Mouse (Mus musculus) forebrain, embryonic 16.5 days (tissue): ENCODE data around the gene Klk1. TPM values are rescaled to one million over a fixed set of nuclear protein-coding genes. Genes with fewer than 3 reads are reported as not detected.

ENCODE experiments used
- ATAC-seq: fragments of 200-750 bp; cut with Nextera tagmentation; 2 replicates; pipeline ENCODE4 v1.8.0; 2017; ENCODE audit warnings: mild to moderate bottlenecking, moderate library complexity
- H3K27ac ChIP-seq: fragments of 300-500 bp; sonication (generic); 2 replicates; pipeline ENCODE4 v1.5.1; 2014; ENCODE audit warnings: low read length, control low read depth
- H3K27me3 ChIP-seq: fragments of 300-500 bp; sonication (generic); replicated peaks from 2 replicates; pipeline ENCODE4 v1.6.1; 2014; ENCODE audit warnings: low read length; ENCODE audit not compliant: control insufficient read depth, insufficient read depth
- H3K36me3 ChIP-seq: fragments of 300-500 bp; sonication (generic); 2 replicates; pipeline ENCODE4 v1.6.1; 2014; ENCODE audit not compliant: control insufficient read depth, insufficient read depth
- H3K4me1 ChIP-seq: fragments of 300-500 bp; sonication (generic); replicated peaks from 2 replicates; pipeline ENCODE4 v1.6.1; 2014; ENCODE audit warnings: low read length; ENCODE audit not compliant: control insufficient read depth, insufficient read depth
- H3K4me2 ChIP-seq: fragments of 300-500 bp; sonication (generic); 2 replicates; pipeline ENCODE4 v1.6.1; 2014; ENCODE audit warnings: mild to moderate bottlenecking, low read length, control low read depth
- H3K4me3 ChIP-seq: fragments of 300-500 bp; sonication (generic); replicated peaks from 2 replicates; pipeline ENCODE4 v1.5.1; 2014; ENCODE audit warnings: mild to moderate bottlenecking, low read length, control low read depth
- H3K9ac ChIP-seq: fragments of 300-500 bp; sonication (generic); replicated peaks from 2 replicates; pipeline ENCODE4 v1.6.1; 2014; ENCODE audit warnings: low read depth, low read length, control low read depth
- H3K9me3 ChIP-seq: fragments of 300-500 bp; sonication (generic); 2 replicates; pipeline ENCODE4 v1.6.1; 2016; ENCODE audit warnings: low read length; ENCODE audit not compliant: control insufficient read depth
- WGBS: fragments of 180-500 bp; shearing (Covaris S2); extraction: QIAGEN DNeasy Blood & Tissue Kit; methylation state at CpG from one replicate; pipeline ENCODE4 v1.1.7; 2014; 5-methylcytosine and 5-hydroxymethylcytosine counted together
- polyA plus RNA-seq: library from polyadenylated mRNA; unstranded; fragments of >200 nt; fragmentation: Nextera tagmentation; extraction: Ambion mirVana; gene quantifications from 2 replicates; pipeline ENCODE4 v1.2.1, GENCODE M21; 2015

Gene Klk1
- polyA plus RNA-seq, 1 experiment from 2014 or later = not detected

DNA sequence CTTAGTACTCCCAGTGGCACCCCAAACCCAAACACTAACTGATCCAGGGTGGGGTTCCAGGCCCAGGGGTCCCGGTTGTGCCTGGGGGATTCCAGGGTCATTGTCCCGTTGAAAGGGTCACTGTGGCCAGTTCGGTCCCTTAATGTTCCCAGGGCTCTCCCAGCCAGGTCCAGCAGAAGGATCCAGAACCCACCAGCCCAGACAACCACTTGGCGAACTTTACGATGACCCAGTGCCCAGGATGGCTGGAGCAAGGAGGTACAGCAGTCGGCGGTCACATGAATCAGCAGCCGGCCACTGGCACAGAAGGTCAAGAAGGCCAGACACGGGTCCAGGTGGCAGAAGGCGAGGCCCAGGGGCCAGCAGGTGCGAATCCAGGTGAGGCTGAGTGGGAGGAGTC is 43.0 kb downstream of the Klk1 start:
- WGBS = 82% methylated on average over 11 of the region's 11 CpGs
- H3K27ac ChIP-seq = no peak overlapping the region
- peaks cover 4% of the 10 kb centered on the region for H3K4me1 ChIP-seq
- no peak overlapping the region for H3K9ac ChIP-seq
- H3K36me3 ChIP-seq = no peaks in the 10 kb centered on the region
- H3K4me3 ChIP-seq = no peak overlapping the region
- H3K4me2 ChIP-seq = no peak overlapping the region
- H3K27me3 ChIP-seq = no peaks in the 10 kb centered on the region
- no peak for ATAC-seq
- H3K9me3 ChIP-seq = no peaks in the 10 kb centered on the region

DNA sequence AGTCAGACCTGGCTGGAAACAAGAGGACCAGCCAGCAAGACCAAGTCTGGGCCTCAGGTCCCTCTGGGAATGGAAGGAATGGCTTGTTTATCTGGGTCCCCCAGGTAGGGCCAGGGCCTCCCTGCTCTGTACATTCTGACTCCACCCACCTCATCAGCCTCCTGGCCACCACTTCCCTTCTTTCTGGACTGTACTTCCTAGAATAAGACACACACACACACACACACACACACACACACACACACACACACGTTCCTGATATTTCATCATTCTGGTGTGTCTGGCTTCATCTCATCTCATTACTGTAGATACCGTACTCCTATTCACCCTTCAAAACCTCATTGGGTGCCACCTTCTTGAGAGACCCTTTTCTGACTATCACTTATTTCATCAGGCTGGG is 44.2 kb downstream of the Klk1 start:
- Histone ChIP-seq H3K9me3 (no peaks in the 10 kb centered on the region), H3K4me3 (no peak overlapping the region), H3K4me2 (no peak overlapping the region), H3K9ac (no peak overlapping the region), H3K27ac (no peak overlapping the region), H3K27me3 (no peaks in the 10 kb centered on the region; the same call in 1 of the 2 replicates), H3K36me3 (no peaks in the 10 kb centered on the region), H3K4me1 (no peaks in the 10 kb centered on the region)
- 90% methylated on average over 2 of the region's 2 CpGs for WGBS
- ATAC-seq = no peak

DNA sequence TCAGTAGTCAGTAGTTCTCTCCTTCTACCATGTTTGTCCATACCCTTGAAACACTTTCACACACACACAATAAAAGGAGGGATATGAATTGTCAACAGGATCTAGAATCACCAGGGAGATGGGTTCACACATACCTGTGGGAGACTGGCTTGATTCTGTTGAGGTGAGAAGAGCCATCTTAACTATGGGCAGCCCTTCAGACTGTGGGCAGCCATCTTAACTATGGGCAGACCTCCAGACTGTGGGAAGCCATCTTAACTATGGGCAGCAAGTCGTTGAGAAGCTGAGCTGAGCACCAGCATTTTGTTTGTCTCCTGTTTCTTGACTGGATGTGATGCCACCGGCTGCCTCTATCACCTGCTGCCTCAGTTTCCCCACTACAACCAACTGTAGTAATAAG is 46.1 kb downstream of the Klk1 start:
- no peaks in the 10 kb centered on the region; the same call in 1 of the 2 replicates for H3K27me3 ChIP-seq
- no peaks in the 10 kb centered on the region for H3K36me3 ChIP-seq
- no peaks in the 10 kb centered on the region for H3K4me1 ChIP-seq
- H3K9ac ChIP-seq = no peak overlapping the region
- no peaks in the 10 kb centered on the region for H3K9me3 ChIP-seq
- no peak overlapping the region for H3K4me2 ChIP-seq
- H3K27ac ChIP-seq = no peak overlapping the region
- H3K4me3 ChIP-seq = no peak overlapping the region
- 0 out of 2 replicates have a peak, but pooled peaks have one; percentile 52 for ATAC-seq
- 63% methylated on average over 2 of the region's 2 CpGs for WGBS

DNA sequence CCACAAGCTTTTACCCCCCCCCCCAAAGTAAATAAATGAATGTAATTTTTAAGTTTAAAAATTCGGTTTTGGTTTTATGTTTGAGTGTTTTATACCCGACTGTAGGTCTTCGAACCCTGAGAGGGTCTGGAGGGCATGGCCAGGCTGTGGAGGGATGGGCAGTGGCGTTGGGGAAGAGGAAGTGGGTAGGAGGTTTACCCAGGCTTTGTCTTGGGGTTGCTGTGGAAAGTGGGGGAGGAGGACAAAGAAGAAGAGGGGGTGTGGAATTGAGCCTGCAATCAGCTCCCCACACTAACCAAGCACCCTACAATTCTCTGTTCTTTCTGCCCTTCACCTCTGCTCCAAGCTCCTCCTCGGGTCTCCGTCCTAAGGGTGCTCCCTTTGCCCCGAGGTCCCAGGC is 47.4 kb downstream of the Klk1 start:
- no peaks in the 10 kb centered on the region for H3K4me1 ChIP-seq
- H3K4me3 ChIP-seq = no peak overlapping the region
- ATAC-seq = no peak
- no peak overlapping the region for H3K27ac ChIP-seq
- H3K4me2 ChIP-seq = no peak overlapping the region
- no peaks in the 10 kb centered on the region; the same call in 1 of the 2 replicates for H3K27me3 ChIP-seq
- no peak overlapping the region for H3K9ac ChIP-seq
- H3K9me3 ChIP-seq = no peaks in the 10 kb centered on the region
- 89% methylated on average over 7 of the region's 7 CpGs for WGBS
- no peaks in the 10 kb centered on the region for H3K36me3 ChIP-seq

DNA sequence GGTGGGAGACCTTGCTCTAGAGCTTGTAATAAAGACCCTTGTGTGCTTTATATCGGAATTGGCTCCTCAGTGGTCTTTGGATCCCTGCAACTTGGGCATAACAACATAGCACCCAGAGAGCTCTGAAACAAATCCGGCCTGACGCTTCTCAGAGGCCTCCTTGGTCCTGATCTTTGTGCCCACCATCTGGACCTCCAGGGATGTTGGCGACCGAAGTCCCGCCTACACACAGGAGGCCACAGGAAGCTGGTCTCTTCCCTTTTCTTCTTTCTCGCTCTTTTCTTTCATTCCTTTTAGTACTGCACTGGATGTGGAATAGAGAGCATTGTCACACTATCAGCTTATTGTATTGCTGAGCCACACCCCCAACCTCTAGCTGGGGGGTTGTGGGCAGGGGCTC is 48.3 kb downstream of the Klk1 start:
- H3K36me3 ChIP-seq = no peaks in the 10 kb centered on the region

DNA sequence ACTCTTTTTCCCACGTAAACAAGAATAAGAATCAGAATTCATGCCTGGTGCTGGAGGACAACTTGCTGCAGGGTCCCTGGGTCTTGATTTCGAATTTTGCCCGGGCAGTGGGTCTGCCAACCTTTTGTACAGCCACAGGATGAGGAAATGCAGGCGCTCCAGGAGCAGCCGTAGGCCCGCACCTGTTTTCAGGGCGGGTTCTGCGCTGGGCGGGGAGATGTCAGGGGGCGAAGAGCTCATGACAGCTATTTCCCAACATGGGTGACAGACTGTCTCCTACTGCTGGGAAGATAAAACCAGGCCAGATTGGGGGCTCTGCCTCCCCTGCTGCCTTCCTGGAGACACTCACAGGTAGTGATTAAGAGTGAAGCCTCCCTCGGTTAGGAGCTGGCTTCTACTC is 48.9 kb downstream of the Klk1 start:
- Histone ChIP-seq H3K27me3 (no peaks in the 10 kb centered on the region; the same call in 1 of the 2 replicates), H3K27ac (no peak overlapping the region), H3K9ac (no peak overlapping the region), H3K4me2 (no peak overlapping the region), H3K4me1 (no peaks in the 10 kb centered on the region), H3K36me3 (no peaks in the 10 kb centered on the region), H3K9me3 (no peaks in the 10 kb centered on the region), H3K4me3 (no peak overlapping the region)
- 46% methylated on average over 11 of the region's 11 CpGs for WGBS
- ATAC-seq = no peak

More for the DNA sequence above, 48.3 kb downstream of the Klk1 start:
- WGBS = 60% methylated on average over 7 of the region's 7 CpGs
- Histone ChIP-seq H3K9ac (no peak overlapping the region), H3K4me3 (no peak overlapping the region), H3K27me3 (no peaks in the 10 kb centered on the region; the same call in 1 of the 2 replicates), H3K4me1 (no peaks in the 10 kb centered on the region), H3K4me2 (no peak overlapping the region), H3K9me3 (no peaks in the 10 kb centered on the region), H3K27ac (no peak overlapping the region)
- ATAC-seq = no peak

DNA sequence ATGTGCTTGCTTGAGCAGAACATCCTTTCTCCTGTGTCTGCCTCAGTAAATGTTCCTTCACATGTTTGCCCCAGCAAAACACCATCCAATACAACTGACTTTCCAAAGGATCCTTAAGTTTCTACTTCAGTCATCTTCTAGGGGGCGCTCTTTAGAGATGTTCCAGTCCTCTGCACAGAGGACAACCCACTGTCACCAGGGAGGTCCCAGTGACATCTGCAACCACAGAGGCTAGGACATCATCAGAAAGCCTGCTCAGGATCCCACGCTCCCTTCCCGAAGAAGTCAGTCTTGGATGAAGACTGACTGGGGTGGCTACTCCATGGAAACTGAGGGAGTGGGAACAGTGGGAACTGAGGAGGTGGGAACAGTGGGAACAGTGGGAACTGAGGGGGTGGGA is 50.4 kb downstream of the Klk1 start:
- WGBS = 80% methylated on average over 3 of the region's 3 CpGs
- Histone ChIP-seq H3K4me3 (no peak overlapping the region), H3K9ac (no peak overlapping the region), H3K4me2 (no peak overlapping the region), H3K27me3 (no peaks in the 10 kb centered on the region; the same call in 1 of the 2 replicates), H3K36me3 (no peaks in the 10 kb centered on the region), H3K4me1 (no peaks in the 10 kb centered on the region), H3K9me3 (no peaks in the 10 kb centered on the region), H3K27ac (no peak overlapping the region)
- ATAC-seq = no peak

DNA sequence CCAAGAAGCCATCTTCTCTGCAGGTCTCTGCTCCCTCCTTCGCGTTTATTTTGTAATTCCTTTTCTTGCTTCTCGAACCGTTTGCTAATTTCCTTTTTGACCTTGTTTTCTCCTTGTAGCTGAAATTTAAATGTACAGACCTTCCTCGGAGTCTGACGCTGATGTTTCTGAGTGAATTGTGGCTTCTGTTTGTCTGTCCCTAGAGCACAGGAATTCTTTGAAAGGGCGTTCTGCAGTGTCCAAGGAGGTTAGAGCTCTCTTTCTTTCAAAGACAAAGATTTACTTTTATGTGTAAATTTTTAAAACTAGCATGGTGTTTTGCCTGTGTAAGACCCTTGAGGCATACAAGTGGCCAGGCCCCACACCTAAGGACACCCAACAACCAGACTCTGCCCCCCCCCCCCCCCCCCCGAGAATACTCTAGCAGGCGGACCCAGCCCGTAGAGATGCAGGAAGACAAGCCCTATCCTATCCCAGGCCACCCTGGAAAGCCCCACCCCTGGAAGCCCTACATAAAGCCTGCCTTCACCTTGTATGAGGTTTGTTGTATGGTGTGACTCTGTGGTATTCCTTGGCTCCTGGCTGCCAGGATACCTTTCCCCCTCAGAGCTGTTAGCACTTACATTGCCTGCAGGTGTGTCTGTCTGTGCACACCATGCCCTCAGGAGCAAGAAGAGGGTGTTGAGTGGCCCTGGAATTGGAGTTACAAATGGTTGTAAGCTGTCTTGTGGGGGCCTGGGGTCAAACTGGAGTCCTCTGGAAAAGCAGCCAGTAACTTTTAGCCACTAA is 51.5 kb downstream of the Klk1 start:
- H3K4me2 ChIP-seq = no peak overlapping the region
- H3K4me1 ChIP-seq = no peaks in the 10 kb centered on the region
- no peaks in the 10 kb centered on the region; the same call in 1 of the 2 replicates for H3K27me3 ChIP-seq
- no peak overlapping the region for H3K4me3 ChIP-seq
- H3K36me3 ChIP-seq = no peaks in the 10 kb centered on the region
- H3K27ac ChIP-seq = no peak overlapping the region
- H3K9me3 ChIP-seq = no peaks in the 10 kb centered on the region
- ATAC-seq = no peak
- WGBS = 71% methylated on average over 9 of the region's 10 CpGs
- H3K9ac ChIP-seq = no peak overlapping the region

DNA sequence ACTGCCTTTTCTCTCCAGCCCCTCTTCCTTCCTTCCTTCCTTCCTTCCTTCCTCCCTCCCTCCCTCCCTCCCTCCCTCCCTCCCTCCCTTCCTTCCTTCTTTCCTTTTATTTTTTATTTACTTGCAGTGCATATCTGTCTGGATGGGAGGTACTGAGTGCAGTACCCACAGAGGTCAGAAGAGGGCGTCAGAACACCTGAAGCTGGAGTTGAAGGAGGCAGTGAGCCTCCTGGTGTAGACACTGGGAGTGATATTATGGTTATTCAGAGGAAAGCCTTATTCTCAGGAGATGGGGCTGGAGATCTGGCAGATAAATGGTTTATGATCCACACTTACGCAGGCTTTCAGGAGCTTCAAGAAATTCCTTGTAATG is 52.1 kb downstream of the Klk1 start:
- Histone ChIP-seq H3K4me3 (no peak overlapping the region), H3K4me2 (no peak overlapping the region), H3K36me3 (no peaks in the 10 kb centered on the region), H3K27ac (no peak overlapping the region), H3K9me3 (no peaks in the 10 kb centered on the region), H3K9ac (no peak overlapping the region), H3K4me1 (no peaks in the 10 kb centered on the region), H3K27me3 (no peaks in the 10 kb centered on the region; the same call in 1 of the 2 replicates)
- no peak for ATAC-seq
- 46% methylated on average over 2 of the region's 2 CpGs for WGBS
